Mouse (Mus musculus) G1E (cell line): ENCODE measurements at regions not wholly inside any gene's neighbourhood (a gene's known extent, or its start where the extent isn't known, plus 50 kb on each side); places are given as distances from the start of the nearest gene placed in this dataset.

Source experiments
- CTCF ChIP-seq: IDR thresholded peaks from 2 replicates; pipeline ENCODE4 v1.5.1; 2012; ENCODE audit warnings: low read depth, low read length, inconsistent platforms, mixed read lengths
- POLR2AphosphoS5 ChIP-seq: IDR thresholded peaks from 2 replicates; pipeline ENCODE4 v1.6.1; 2012; ENCODE audit warnings: low read depth, low read length, inconsistent platforms; ENCODE audit not compliant: insufficient replicate concordance

DNA sequence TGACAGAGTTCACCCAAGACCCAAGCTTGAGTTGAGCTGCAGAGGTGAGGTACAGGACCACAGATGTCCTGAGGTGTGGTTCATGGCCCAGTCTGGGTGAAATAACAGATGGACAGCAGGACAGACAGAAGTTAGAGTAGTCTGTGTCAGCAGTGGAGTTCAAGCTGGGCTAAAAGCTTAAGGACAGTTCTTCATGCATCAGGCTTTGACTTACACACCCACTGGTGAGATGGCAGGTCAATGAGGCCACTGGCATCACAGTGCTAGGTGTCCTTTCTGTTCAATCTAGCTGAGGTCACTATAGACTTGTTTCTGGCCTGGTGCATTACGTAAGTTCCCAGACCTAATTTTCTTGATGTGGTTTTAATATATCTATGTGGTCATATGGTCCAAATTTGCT is 238.9 kb upstream of the Dab2 start:
- TF ChIP-seq CTCF, result no peak
- TF ChIP-seq POLR2AphosphoS5, result no peak
